Mouse (Mus musculus) frontal cortex, adult (tissue): Measurements from ENCODE around the gene Gm20219.
A peak's percentile ranks its signal among the peaks of the same experiment; 100 is the strongest.

Experiments used
- ATAC-seq: cut with Nextera tagmentation; 2 replicates; pipeline ENCODE4 v1.9.2; 2017; ENCODE audit warnings: mild to moderate bottlenecking, moderate library complexity, mixed read lengths; ENCODE audit not compliant: low TSS enrichment

The Gm20219 gene

GRCm38 (mm10) chr17:56552781-56553363 lies 1.3 kb downstream of the Gm20219 start:
- ATAC-seq = peak; percentile 73

GRCm38 (mm10) chr17:56551841-56552581 lies 2.2 kb downstream of the Gm20219 start:
- peak; percentile 39 for ATAC-seq

- no peak for ATAC-seq
These were observed 3.3 kb downstream of the Gm20219 start for GRCm38 (mm10) chr17:56550784-56551475.

- ATAC-seq = no peak
These were observed 5.5 kb downstream of the Gm20219 start for GRCm38 (mm10) chr17:56548605-56549105.

- no peak for ATAC-seq
These were observed 6.2 kb downstream of the Gm20219 start for GRCm38 (mm10) chr17:56547846-56548604.

GRCm38 (mm10) chr17:56547116-56547845 lies 6.9 kb downstream of the Gm20219 start:
- no peak for ATAC-seq

- no peak for ATAC-seq
These were observed 7.6 kb downstream of the Gm20219 start for GRCm38 (mm10) chr17:56546576-56546975.

- ATAC-seq = no peak
These were observed 8.2 kb downstream of the Gm20219 start for GRCm38 (mm10) chr17:56545945-56546344.

- ATAC-seq = no peak
These were observed 9.3 kb downstream of the Gm20219 start for GRCm38 (mm10) chr17:56544699-56545387.

GRCm38 (mm10) chr17:56543684-56544224 lies 10.4 kb downstream of the Gm20219 start:
- ATAC-seq = no peak

GRCm38 (mm10) chr17:56542736-56543135 lies 11.5 kb downstream of the Gm20219 start:
- no peak for ATAC-seq

- ATAC-seq = no peak
These were observed 13.6 kb downstream of the Gm20219 start for GRCm38 (mm10) chr17:56540562-56540975.

GRCm38 (mm10) chr17:56537912-56538311 lies 16.3 kb downstream of the Gm20219 start:
- no peak for ATAC-seq

- no peak for ATAC-seq
These were observed 17.3 kb downstream of the Gm20219 start for GRCm38 (mm10) chr17:56536874-56537273.

GRCm38 (mm10) chr17:56536192-56536591 lies 18.0 kb downstream of the Gm20219 start:
- no peak for ATAC-seq

- no peak for ATAC-seq
These were observed 29.2 kb downstream of the Gm20219 start for GRCm38 (mm10) chr17:56524943-56525342.

GRCm38 (mm10) chr17:56522744-56523143 lies 31.4 kb downstream of the Gm20219 start:
- no peak for ATAC-seq

GRCm38 (mm10) chr17:56515690-56516410 lies 38.3 kb downstream of the Gm20219 start:
- ATAC-seq = peak; percentile 85

GRCm38 (mm10) chr17:56514916-56515315 lies 39.3 kb downstream of the Gm20219 start:
- ATAC-seq = no peak

- no peak for ATAC-seq
These were observed 39.9 kb downstream of the Gm20219 start for GRCm38 (mm10) chr17:56514330-56514729.
